Mouse (Mus musculus) thymus, adult 2 months (tissue): ENCODE measurements around the gene 4930590J08Rik. TPM values are rescaled to one million over a fixed set of nuclear protein-coding genes. Genes with fewer than 3 reads are reported as not detected.
"Not testable (repeated sequence)": the region's sequence is repeated elsewhere in the genome, so short reads cannot be mapped to it uniquely, and the experiment has no call there.

Experiments used
- DNase-seq: peaks from one replicate; pipeline ENCODE4 v3.0.0; 2021
- H3K27ac ChIP-seq: fragments of 200-500 bp; 2 replicates; pipeline ENCODE4 v1.5.1; 2012; ENCODE audit warnings: low read length, control low read depth; ENCODE audit not compliant: control insufficient read depth, insufficient read depth
- H3K27me3 ChIP-seq: fragments of 200-500 bp; 2 replicates; pipeline ENCODE4 v1.6.1; 2012; ENCODE audit warnings: mild to moderate bottlenecking, low read length, moderate library complexity, mixed read lengths; ENCODE audit not compliant: control insufficient read depth, insufficient read depth
- H3K36me3 ChIP-seq: fragments of 200-500 bp; 2 replicates; pipeline ENCODE4 v1.6.1; 2012; ENCODE audit warnings: mild to moderate bottlenecking, low read length, moderate library complexity; ENCODE audit not compliant: control insufficient read depth, insufficient read depth
- H3K4me1 ChIP-seq: fragments of 200-500 bp; replicated peaks from 2 replicates; pipeline ENCODE4 v1.6.1; 2012; ENCODE audit warnings: low read length; ENCODE audit not compliant: control insufficient read depth, insufficient read depth
- H3K4me3 ChIP-seq: fragments of 200-500 bp; 2 replicates; pipeline ENCODE4 v1.5.1; 2012; ENCODE audit warnings: mild to moderate bottlenecking, low read length, control low read depth, moderate library complexity; ENCODE audit not compliant: control insufficient read depth, insufficient read depth
- CTCF ChIP-seq: fragments of 200-500 bp; IDR thresholded peaks from 2 replicates; pipeline ENCODE4 v1.5.1; 2012; ENCODE audit warnings: mild to moderate bottlenecking, control low read depth, low read length, moderate library complexity, borderline replicate concordance; ENCODE audit not compliant: control insufficient read depth, poor library complexity, insufficient read depth; ENCODE audit errors: extremely low read depth
- POLR2A ChIP-seq: fragments of 200-500 bp; IDR thresholded peaks from 2 replicates; pipeline ENCODE4 v1.6.1; 2012; ENCODE audit warnings: mild to moderate bottlenecking, low read length, control low read depth, moderate library complexity; ENCODE audit not compliant: control insufficient read depth, poor library complexity, insufficient read depth; ENCODE audit errors: extremely low read depth
- WGBS: fragments of 180-500 bp; shearing (Covaris S2); methylation state at CpG from one replicate; pipeline ENCODE4 v1.1.7; 2018; 5-methylcytosine and 5-hydroxymethylcytosine counted together
- polyA plus RNA-seq: library from polyadenylated mRNA; depleted of rRNA; stranded (reverse); fragments of >200 nt; gene quantifications from 2 replicates; pipeline ENCODE4 v1.2.3, GENCODE M21; 2012

4930590J08Rik gene
- polyA plus RNA-seq, 1 experiment: 1.4 TPM

- TF ChIP-seq CTCF (no peak), POLR2A (no peak)
- Histone ChIP-seq H3K27me3 (no peaks in the 10 kb centered on the region), H3K4me1 (no peaks in the 10 kb centered on the region), H3K27ac (no peak overlapping the region), H3K36me3 (peaks cover 37% of the 10 kb centered on the region), H3K4me3 (no peak overlapping the region)
- 43% methylated on average over 5 of the region's 5 CpGs for whole genome bisulfite sequencing
- DNase-seq: peak; percentile 65
Measured at GRCm38 (mm10) chr6:91901505-91901904, 1.1 kb upstream of the 4930590J08Rik start.

GRCm38 (mm10) chr6:91914011-91914410 is 11.4 kb downstream of the 4930590J08Rik start:
- Histone ChIP-seq H3K27me3 (no peaks in the 10 kb centered on the region), H3K27ac (no peak overlapping the region), H3K36me3 (no peaks in the 10 kb centered on the region), H3K4me3 (no peak overlapping the region), H3K4me1 (no peaks in the 10 kb centered on the region)
- no peak for DNase-seq
- TF ChIP-seq CTCF (no peak), POLR2A (no peak)
- WGBS: 90% methylated on average over 10 of the region's 10 CpGs

- H3K4me1 ChIP-seq: no peaks in the 10 kb centered on the region
- no peaks in the 10 kb centered on the region for H3K36me3 ChIP-seq
- H3K4me3 ChIP-seq: no peak overlapping the region
- no peaks in the 10 kb centered on the region for H3K27me3 ChIP-seq
- no peak for DNase-seq
- no peak overlapping the region for H3K27ac ChIP-seq
- no peak for TF ChIP-seq POLR2A
- no peak for TF ChIP-seq CTCF
- WGBS: 67% methylated on average over 4 of the region's 4 CpGs
Measured at GRCm38 (mm10) chr6:91917286-91917685, 14.7 kb downstream of the 4930590J08Rik start.

GRCm38 (mm10) chr6:91917716-91918115 is 15.1 kb downstream of the 4930590J08Rik start:
- WGBS: 95% methylated on average over 11 of the region's 11 CpGs
- no peak for TF ChIP-seq POLR2A
- no peak for TF ChIP-seq CTCF
- Histone ChIP-seq H3K4me3 (no peak overlapping the region), H3K4me1 (no peaks in the 10 kb centered on the region), H3K36me3 (no peaks in the 10 kb centered on the region), H3K27me3 (no peaks in the 10 kb centered on the region), H3K27ac (no peak overlapping the region)
- no peak for DNase-seq

- WGBS: 92% methylated on average over 5 of the region's 5 CpGs
Measured at GRCm38 (mm10) chr6:91931231-91931630, 28.6 kb downstream of the 4930590J08Rik start.

GRCm38 (mm10) chr6:91938491-91938890 is 35.9 kb downstream of the 4930590J08Rik start:
- Histone ChIP-seq H3K27ac (no peak overlapping the region), H3K4me3 (no peak overlapping the region), H3K4me1 (no peaks in the 10 kb centered on the region), H3K36me3 (no peaks in the 10 kb centered on the region), H3K27me3 (no peaks in the 10 kb centered on the region)
- WGBS: 97% methylated on average over 4 of the region's 4 CpGs
- TF ChIP-seq POLR2A: no peak
- no peak for TF ChIP-seq CTCF
- DNase-seq: no peak

More at GRCm38 (mm10) chr6:91931231-91931630, 28.6 kb downstream of the 4930590J08Rik start:
- Histone ChIP-seq H3K27me3 (no peaks in the 10 kb centered on the region), H3K36me3 (no peaks in the 10 kb centered on the region), H3K4me3 (no peak overlapping the region), H3K27ac (no peak overlapping the region), H3K4me1 (no peaks in the 10 kb centered on the region)
- no peak for DNase-seq
- TF ChIP-seq POLR2A (no peak), CTCF (no peak)

GRCm38 (mm10) chr6:91948426-91948825 is 45.8 kb downstream of the 4930590J08Rik start:
- Histone ChIP-seq H3K36me3 (no peaks in the 10 kb centered on the region), H3K27me3 (no peaks in the 10 kb centered on the region), H3K4me1 (no peaks in the 10 kb centered on the region), H3K27ac (no peak overlapping the region), H3K4me3 (no peak overlapping the region)
- WGBS: 89% methylated on average over 2 of the region's 2 CpGs
- no peak for DNase-seq
- no peak for TF ChIP-seq POLR2A

GRCm38 (mm10) chr6:91958015-91958414 is 55.4 kb downstream of the 4930590J08Rik start:
- H3K36me3 ChIP-seq, H3K27me3 ChIP-seq, DNase-seq, H3K27ac ChIP-seq, H3K4me3 ChIP-seq, H3K4me1 ChIP-seq: not testable (repeated sequence)
- 83% methylated on average over 3 of the region's 8 CpGs for WGBS
